ENCODE assay signal across 8 mouse cellular contexts in the genomic region with DNA sequence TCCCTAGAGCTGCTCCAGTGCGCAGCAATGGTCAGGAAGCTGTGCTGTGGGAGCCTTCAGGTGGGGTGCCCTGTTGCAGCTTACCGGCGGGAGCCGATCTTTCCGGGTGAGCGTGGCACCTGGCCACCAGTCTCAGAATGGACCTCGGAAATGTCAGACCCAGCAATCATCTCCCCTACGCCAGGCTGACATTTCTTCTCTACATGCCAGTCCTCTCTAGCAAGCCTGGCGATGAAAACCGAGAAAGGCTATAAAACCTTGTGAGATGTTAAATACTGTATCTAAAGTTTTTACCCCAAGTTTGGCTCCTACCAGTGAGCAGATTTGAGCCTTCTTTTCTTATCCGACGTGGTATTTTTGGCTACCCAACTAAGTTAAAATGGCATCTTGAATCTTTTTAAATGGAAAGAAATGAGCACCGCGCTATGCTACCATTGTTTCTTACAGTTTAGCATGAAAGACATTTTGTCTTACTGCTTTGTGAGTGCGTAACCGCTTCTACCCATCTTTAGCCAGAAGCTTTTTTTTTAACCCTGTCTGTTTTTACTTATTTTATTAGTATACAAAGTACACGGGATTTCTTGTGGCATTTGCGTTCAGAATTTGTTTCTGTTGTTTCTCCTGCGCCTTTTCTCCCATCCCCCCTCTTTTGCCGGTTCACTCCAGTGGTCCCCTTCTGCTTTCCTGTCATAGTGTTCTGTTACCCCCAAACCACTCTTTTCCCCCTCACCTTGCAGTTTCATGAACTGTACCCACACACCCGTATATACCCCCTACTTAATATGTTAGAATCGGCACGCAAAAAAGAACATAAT. TPM values are rescaled to one million over a fixed set of nuclear protein-coding genes. Genes with fewer than 3 reads are reported as not detected.
DNase-seq lines count a peak whose midpoint lies in the region; ATAC-seq and TF ChIP-seq lines count a peak whose summit lies in the region.

No protein-coding gene starts in this region.

- TF ChIP-seq CTCF in gastrocnemius, adult 2 months (IDR thresholded peaks at IDR 0.05): no peak
- TF ChIP-seq CTCF in ES-Bruce4 (IDR thresholded peaks at IDR 0.05; ENCODE audit: low read depth, low read length): no peak

- TF ChIP-seq POLR2A in ES-Bruce4 (IDR thresholded peaks at IDR 0.05; ENCODE audit: insufficient read depth, low read length): no peak

- no peaks in the 10 kb centered on the region for H3K27me3 ChIP-seq in ES-Bruce4 (ENCODE audit: control insufficient read depth, insufficient read depth, low read length, poor library complexity, severe bottlenecking)
- no peaks in the 10 kb centered on the region for H3K27me3 ChIP-seq in forebrain, embryonic 14.5 days (replicated peaks; ENCODE audit: control insufficient read depth, insufficient read depth, low read length)
- H3K27me3 ChIP-seq in liver, embryonic 13.5 days: no peaks in the 10 kb centered on the region

- DNase-seq in gastrocnemius, adult 2 months: no peak
- no peak for DNase-seq in gastrocnemius, postnatal 25 days
- DNase-seq in forebrain, embryonic 14.5 days (ENCODE audit: low spot score): no peak
- no peak for DNase-seq in liver, embryonic 13.5 days
- no peak for DNase-seq in natural killer cell, adult 2 months (ENCODE audit: low spot score in 2 of 2)
- DNase-seq in adrenal gland, postnatal 14 days: no peak
- DNase-seq in adipocyte (ENCODE audit: low spot score): no peak

- H3K36me3 ChIP-seq in ES-Bruce4 (ENCODE audit: control insufficient read depth, insufficient read depth, low read length, poor library complexity, severe bottlenecking): no peaks in the 10 kb centered on the region
- H3K36me3 ChIP-seq in forebrain, embryonic 14.5 days (ENCODE audit: control insufficient read depth, insufficient read depth, low read length): no peaks in the 10 kb centered on the region
- H3K36me3 ChIP-seq in liver, embryonic 13.5 days: no peaks in the 10 kb centered on the region

- peak overlapping the region; percentile 78 for H3K4me2 ChIP-seq in forebrain, embryonic 14.5 days (ENCODE audit: low read length)
- peak overlapping the region; percentile 92 for H3K4me2 ChIP-seq in liver, embryonic 13.5 days

- H3K9ac ChIP-seq in ES-Bruce4 (ENCODE audit: low read depth, poor library complexity, severe bottlenecking): peak overlapping the region; percentile 68
- peak overlapping the region; percentile 79 for H3K9ac ChIP-seq in forebrain, embryonic 14.5 days (ENCODE audit: low read length)
- peak overlapping the region; percentile 81 for H3K9ac ChIP-seq in liver, embryonic 13.5 days

- intact Hi-C loops in gastrocnemius, adult 2 months (cut with DNase I): loop anchor here (2.0 to 5.0 kb wide), 2 partner anchors 25 to 188 kb away; partner anchors contain the start of genes Mitd1 and Mrpl30

- WGBS in forebrain, embryonic 14.5 days: 9% methylated on average over 23 of the region's 23 CpGs
- 10% methylated on average over 23 of the region's 23 CpGs for WGBS in liver, embryonic 13.5 days (ENCODE audit: insufficient replicate concordance)

- H3K4me1 ChIP-seq in ES-Bruce4 (ENCODE audit: control insufficient read depth, insufficient read depth, low read length): no peaks in the 10 kb centered on the region
- peaks cover 3% of the 10 kb centered on the region; the same call in 1 of the 2 replicates for H3K4me1 ChIP-seq in forebrain, embryonic 14.5 days (ENCODE audit: control insufficient read depth, insufficient read depth, low read length)
- H3K4me1 ChIP-seq in liver, embryonic 13.5 days (replicated peaks): peaks cover 38% of the 10 kb centered on the region

- no peak for TF ChIP-seq EP300 in ES-Bruce4 (IDR thresholded peaks at IDR 0.05; ENCODE audit: insufficient read depth, low read depth, low read length)

- no peak for ATAC-seq in forebrain, embryonic 14.5 days
- ATAC-seq in liver, embryonic 13.5 days (ENCODE audit: low read depth): no peak

- no peaks in the 10 kb centered on the region for H3K9me3 ChIP-seq in ES-Bruce4 (replicated peaks; ENCODE audit: control insufficient read depth, insufficient read depth, low read length, poor library complexity, severe bottlenecking)
- H3K9me3 ChIP-seq in forebrain, embryonic 14.5 days (replicated peaks; ENCODE audit: control insufficient read depth, low read length): no peaks in the 10 kb centered on the region
- H3K9me3 ChIP-seq in liver, embryonic 13.5 days (replicated peaks): no peaks in the 10 kb centered on the region

- peak overlapping the region; percentile 83 for H3K4me3 ChIP-seq in gastrocnemius, adult 2 months
- peak overlapping the region; percentile 87 for H3K4me3 ChIP-seq in ES-Bruce4 (ENCODE audit: low read depth, low read length)
- H3K4me3 ChIP-seq in forebrain, embryonic 14.5 days (ENCODE audit: low read depth, low read length): peak overlapping the region; percentile 65
- peak overlapping the region; percentile 69 for H3K4me3 ChIP-seq in liver, embryonic 13.5 days (replicated peaks)

- H3K27ac ChIP-seq in gastrocnemius, adult 2 months: peak overlapping the region; percentile 88
- 0 out of 2 replicates have a peak overlapping the region, but pooled peaks have one; percentile 14 for H3K27ac ChIP-seq in ES-Bruce4 (ENCODE audit: insufficient read depth, low read length)
- H3K27ac ChIP-seq in forebrain, embryonic 14.5 days (ENCODE audit: low read depth, low read length): peak overlapping the region; percentile 88
- H3K27ac ChIP-seq in liver, embryonic 13.5 days: peak overlapping the region; percentile 87

RNA-seq across cellular contexts. Expression of gene Tsga10, which starts 0.6 kb away (rescaled TPM):
- total RNA-seq in gastrocnemius, adult 2 months (2021): 10 to 100 TPM in 1 of 2 experiments, 1 to 10 TPM in 1; 5.7 to 10.6 TPM
- 1 to 10 TPM; 3.9 to 4.0 TPM for total RNA-seq in gastrocnemius, postnatal 25 days (2021)
- 5.5 and 6.3 TPM in 2 replicates for polyA plus RNA-seq in ES-Bruce4 (2011; ENCODE audit: insufficient read depth, insufficient read length, low read depth, missing spikeins)
- 13.8 and 16.9 TPM in 2 replicates for polyA plus RNA-seq in forebrain, embryonic 14.5 days (2014; fragmentation: Nextera tagmentation; extraction: Ambion mirVana)
- polyA plus RNA-seq in liver, embryonic 13.5 days (2015; fragmentation: Nextera tagmentation; extraction: Ambion mirVana): 1.6 and 1.9 TPM in 2 replicates
- total RNA-seq in adrenal gland, postnatal 14 days (2021): 4.6 and 5.2 TPM in 2 replicates

RNA-seq across cellular contexts. Expression of gene Lipt1, which starts 5.9 kb away (rescaled TPM):
- total RNA-seq in gastrocnemius, adult 2 months (2021): 10 to 100 TPM in 1 of 2 experiments, 1 to 10 TPM in 1; 7.7 to 10.3 TPM
- total RNA-seq in gastrocnemius, postnatal 25 days (2021): 1 to 10 TPM; 6.1 to 6.8 TPM
- 9.2 and 9.4 TPM in 2 replicates for polyA plus RNA-seq in ES-Bruce4 (2011; ENCODE audit: insufficient read depth, insufficient read length, low read depth, missing spikeins)
- 8.8 and 9.0 TPM in 2 replicates for polyA plus RNA-seq in forebrain, embryonic 14.5 days (2014; fragmentation: Nextera tagmentation; extraction: Ambion mirVana)
- polyA plus RNA-seq in liver, embryonic 13.5 days (2015; fragmentation: Nextera tagmentation; extraction: Ambion mirVana): 5.4 and 6.9 TPM in 2 replicates
- total RNA-seq in adrenal gland, postnatal 14 days (2021): 18.4 and 19.3 TPM in 2 replicates

RNA-seq across cellular contexts. Expression of gene Mitd1, which starts 24.6 kb away (rescaled TPM):
- total RNA-seq in gastrocnemius, adult 2 months (2021): 1 to 10 TPM; 1.7 to 2.4 TPM
- total RNA-seq in gastrocnemius, postnatal 25 days (2021): 1 to 10 TPM; 2.5 to 3.0 TPM
- polyA plus RNA-seq in ES-Bruce4 (2011; ENCODE audit: insufficient read depth, insufficient read length, low read depth, missing spikeins): 37.4 and 38.7 TPM in 2 replicates
- polyA plus RNA-seq in forebrain, embryonic 14.5 days (2014; fragmentation: Nextera tagmentation; extraction: Ambion mirVana): 15.3 and 17.4 TPM in 2 replicates
- polyA plus RNA-seq in liver, embryonic 13.5 days (2015; fragmentation: Nextera tagmentation; extraction: Ambion mirVana): 16.0 and 22.9 TPM in 2 replicates
- 13.1 and 17.5 TPM in 2 replicates for total RNA-seq in adrenal gland, postnatal 14 days (2021)

RNA-seq across cellular contexts. Expression of gene Mrpl30, which starts 24.7 kb away (rescaled TPM):
- total RNA-seq in gastrocnemius, adult 2 months (2021): 100 to 1,000 TPM; 265 to 300 TPM
- total RNA-seq in gastrocnemius, postnatal 25 days (2021): 100 to 1,000 TPM; 240 to 251 TPM
- 142 and 162 TPM in 2 replicates for polyA plus RNA-seq in ES-Bruce4 (2011; ENCODE audit: insufficient read depth, insufficient read length, low read depth, missing spikeins)
- polyA plus RNA-seq in forebrain, embryonic 14.5 days (2014; fragmentation: Nextera tagmentation; extraction: Ambion mirVana): 256 and 324 TPM in 2 replicates
- polyA plus RNA-seq in liver, embryonic 13.5 days (2015; fragmentation: Nextera tagmentation; extraction: Ambion mirVana): 222 and 231 TPM in 2 replicates
- 308 and 342 TPM in 2 replicates for total RNA-seq in adrenal gland, postnatal 14 days (2021)

RNA-seq across cellular contexts. Expression of gene Lyg2, which starts 50.7 kb away (rescaled TPM):
- not detected for total RNA-seq in gastrocnemius, adult 2 months (2021)
- total RNA-seq in gastrocnemius, postnatal 25 days (2021): not detected
- polyA plus RNA-seq in ES-Bruce4 (2011; ENCODE audit: insufficient read depth, insufficient read length, low read depth, missing spikeins): not detected in 2 replicates
- not detected in 2 replicates for polyA plus RNA-seq in forebrain, embryonic 14.5 days (2014; fragmentation: Nextera tagmentation; extraction: Ambion mirVana)
- polyA plus RNA-seq in liver, embryonic 13.5 days (2015; fragmentation: Nextera tagmentation; extraction: Ambion mirVana): not detected in 2 replicates
- not detected in 2 replicates for total RNA-seq in adrenal gland, postnatal 14 days (2021)

Comparison
In these comparisons a context has a peak if more than half of its experiments do, and no peak if none do; other contexts are left out.
1. H3K27ac ChIP-seq: peak in every context shown above with its lines; median percentile 88 in gastrocnemius, adult 2 months; 88 in forebrain, embryonic 14.5 days; 87 in liver, embryonic 13.5 days; 14 in ES-Bruce4.